Mouse (Mus musculus) yolk sac, embryonic 10.5 days (tissue): ENCODE measurements around the gene Klhl25.
A peak's percentile ranks its signal among the peaks of the same experiment; 100 is the strongest.
"Not testable (repeated sequence)": the region's sequence is repeated elsewhere in the genome, so short reads cannot be mapped to it uniquely, and the experiment has no call there.

Experiments used
- DNase-seq: peaks from one replicate; pipeline ENCODE4 v3.0.0-alpha.2; 2017; ENCODE audit warnings: low spot score

The Klhl25 gene

DNA sequence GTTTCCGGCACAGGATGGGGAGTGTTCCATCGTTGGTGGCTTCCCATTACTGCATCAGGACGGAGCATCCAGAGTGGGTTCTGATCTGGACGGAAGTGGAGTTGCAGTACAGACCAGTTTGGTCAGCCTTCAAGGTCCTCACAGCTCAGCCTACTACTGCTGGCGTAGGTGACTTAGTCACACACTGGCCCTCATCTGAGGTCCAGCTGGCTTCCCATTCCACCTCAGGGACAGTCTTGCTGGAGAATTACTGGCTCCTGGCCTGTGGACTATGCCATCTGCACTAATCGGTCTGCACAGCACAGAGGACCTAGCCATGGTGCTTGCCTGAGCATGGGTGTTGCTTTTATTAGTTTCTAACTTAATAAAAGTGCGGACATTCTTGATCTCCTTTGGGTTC, 25.6 kb downstream of the Klhl25 start:
- no peak for DNase-seq

- not testable (repeated sequence) for DNase-seq
Measured at GRCm38 (mm10) chr7:75879436-75879835, 31.3 kb downstream of the Klhl25 start.

DNA sequence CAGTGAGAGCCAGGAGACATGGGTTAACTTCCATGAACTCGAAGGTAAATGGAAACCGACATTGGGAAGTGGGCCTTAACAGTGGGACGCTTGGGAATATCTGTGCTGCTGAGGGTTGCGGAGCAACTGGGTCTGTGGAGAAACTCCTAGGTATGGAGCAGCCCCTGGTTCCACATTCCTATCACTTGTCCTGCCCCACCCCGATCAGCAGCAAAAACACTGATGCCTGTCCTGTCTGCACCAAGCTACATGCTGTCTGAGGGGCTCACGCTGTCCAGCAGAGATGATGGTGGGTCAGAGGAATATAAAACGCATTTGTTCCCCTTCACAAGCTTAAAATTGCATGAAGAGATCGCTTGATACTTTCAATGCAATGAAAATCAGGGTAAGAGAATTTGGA, 32.1 kb downstream of the Klhl25 start:
- no peak for DNase-seq

DNA sequence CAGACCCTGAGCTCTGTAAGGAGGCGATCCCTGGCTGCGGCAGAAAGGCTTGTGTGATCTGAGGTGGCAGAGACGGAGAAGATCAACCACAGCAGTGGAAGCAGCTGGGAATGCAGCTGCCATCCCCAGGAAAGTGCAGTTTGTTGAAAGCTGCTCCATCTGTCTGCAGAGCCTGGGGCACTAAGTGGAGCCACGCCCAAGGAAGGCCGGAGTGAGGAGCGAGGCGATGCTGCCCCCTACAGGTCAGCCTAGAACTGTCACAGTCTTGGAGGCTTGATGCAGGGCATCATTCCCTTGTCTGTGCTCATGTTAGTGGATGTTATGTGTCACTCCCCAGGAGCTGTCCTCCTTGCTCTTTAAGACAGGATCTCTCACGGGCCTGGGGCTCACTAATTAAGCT, 32.5 kb downstream of the Klhl25 start:
- DNase-seq: peak; percentile 65

GRCm38 (mm10) chr7:75881376-75881775, 33.3 kb downstream of the Klhl25 start:
- DNase-seq: no peak

GRCm38 (mm10) chr7:75881791-75882190, 33.7 kb downstream of the Klhl25 start:
- no peak for DNase-seq

GRCm38 (mm10) chr7:75891466-75891865, 43.4 kb downstream of the Klhl25 start:
- DNase-seq: no peak

DNA sequence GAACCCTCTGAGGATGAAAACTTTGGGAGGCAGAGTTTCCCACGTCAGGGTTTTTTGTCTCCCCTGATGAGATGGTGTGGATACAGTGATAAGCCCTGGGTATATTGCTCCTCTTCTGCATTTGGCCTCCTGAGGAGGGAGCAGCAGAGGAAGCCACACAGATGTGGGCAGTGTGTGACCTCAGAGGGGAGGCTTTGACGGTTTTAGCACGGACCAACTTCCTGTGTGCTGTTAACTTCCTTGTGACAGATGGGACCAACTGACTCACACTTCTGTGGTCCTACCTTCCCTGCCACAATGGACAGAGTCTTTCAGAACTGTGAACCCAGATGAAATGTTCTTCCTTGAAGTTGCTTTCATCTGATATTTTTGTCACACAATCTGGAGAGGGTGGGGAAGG, 44.6 kb downstream of the Klhl25 start:
- DNase-seq: no peak

- no peak for DNase-seq
Measured at GRCm38 (mm10) chr7:75893709-75894108, 45.6 kb downstream of the Klhl25 start.

- DNase-seq: no peak
Measured at GRCm38 (mm10) chr7:75897041-75897440, 48.9 kb downstream of the Klhl25 start.

DNA sequence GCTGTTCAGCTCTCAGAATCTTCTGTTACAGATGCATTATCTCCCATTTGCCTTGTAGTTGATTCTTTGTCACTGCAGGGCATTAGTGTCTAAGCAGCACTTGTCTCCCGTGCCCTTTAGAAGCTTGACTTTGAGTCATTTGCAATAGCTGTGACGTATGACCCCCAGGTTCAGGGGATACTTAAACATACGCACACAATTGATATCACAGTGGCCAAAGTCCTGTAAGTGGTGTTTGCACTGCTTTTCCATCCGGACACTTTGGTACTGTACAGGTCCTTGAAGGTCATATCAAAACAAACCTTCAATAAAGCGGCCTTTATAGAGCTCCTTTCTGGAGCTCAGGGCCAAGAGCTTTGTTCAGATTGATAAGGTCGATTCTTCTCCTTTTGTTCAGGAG, 51.0 kb downstream of the Klhl25 start:
- DNase-seq: no peak

- no peak for DNase-seq
Measured at GRCm38 (mm10) chr7:75899517-75899916, 51.4 kb downstream of the Klhl25 start.

DNA sequence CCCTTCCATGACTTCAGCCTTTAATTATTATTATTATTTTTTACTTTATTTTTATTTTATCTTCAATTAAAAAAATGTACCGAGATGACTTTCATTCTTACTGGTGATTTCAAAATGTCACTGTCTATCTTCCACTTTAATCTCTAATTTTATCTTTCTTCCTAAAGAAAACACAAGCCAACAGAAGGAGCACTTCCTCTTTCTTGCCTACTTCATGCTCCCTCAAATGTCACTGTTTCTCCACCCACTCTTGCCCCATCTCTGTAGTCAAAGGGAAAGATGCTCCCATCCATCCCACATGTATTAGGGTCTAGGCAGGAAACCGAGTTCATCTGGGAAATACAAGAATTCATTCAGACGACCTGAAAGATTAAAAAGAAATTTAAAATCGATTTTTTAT, 51.8 kb downstream of the Klhl25 start:
- DNase-seq: no peak

GRCm38 (mm10) chr7:75905145-75905544, 57.0 kb downstream of the Klhl25 start:
- DNase-seq: no peak

DNA sequence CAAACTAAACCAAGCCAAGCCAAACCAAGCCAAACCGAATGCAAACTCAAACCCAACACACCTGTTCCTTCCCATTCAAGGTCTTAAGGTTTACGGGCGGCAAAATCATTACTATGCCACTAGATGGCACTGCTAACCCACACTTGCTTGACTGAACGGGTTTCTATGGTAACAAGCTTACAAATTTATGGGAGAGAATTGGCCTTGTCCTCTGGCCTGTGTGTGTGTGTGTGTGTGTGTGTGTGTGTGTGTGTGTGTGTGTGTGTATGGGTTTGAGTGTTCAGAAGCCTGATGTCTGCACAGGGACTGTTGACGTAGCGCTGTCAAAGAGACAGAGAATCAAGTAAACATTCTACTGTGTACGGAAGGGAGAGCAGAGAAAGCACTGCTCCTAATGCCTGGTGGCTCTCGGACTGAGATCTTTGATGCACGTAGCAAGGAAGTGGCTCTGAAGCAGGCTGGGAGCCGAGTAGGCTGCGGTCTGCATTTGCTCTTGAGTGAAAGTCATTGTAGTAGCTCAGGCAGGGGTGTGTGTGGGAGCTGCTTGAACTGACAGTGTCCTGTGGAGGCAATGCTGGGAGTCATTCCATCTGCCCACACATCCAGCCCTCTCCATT, 62.0 kb downstream of the Klhl25 start:
- DNase-seq: peak; percentile 59

DNA sequence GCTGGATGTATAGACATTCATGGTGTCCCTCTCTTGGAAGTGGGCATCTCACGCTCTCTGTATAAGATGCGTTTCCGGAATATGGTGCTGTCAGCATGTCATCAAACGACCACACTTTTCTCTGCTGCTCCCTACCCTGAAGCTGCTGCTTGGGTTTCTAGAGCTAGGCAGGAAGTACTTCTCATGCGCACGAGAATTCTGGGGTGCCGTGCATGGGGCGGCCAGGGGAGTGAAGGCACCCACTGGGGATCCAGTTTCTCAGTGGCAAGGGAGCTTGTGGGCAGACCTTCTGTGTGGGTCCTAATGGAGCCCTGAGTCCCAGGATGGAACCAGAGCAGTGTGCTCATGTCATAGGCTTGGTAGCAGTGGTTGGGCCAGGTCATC, 62.5 kb downstream of the Klhl25 start:
- no peak for DNase-seq

GRCm38 (mm10) chr7:75913952-75914351, 65.8 kb downstream of the Klhl25 start:
- DNase-seq: peak; percentile 58

- not testable (repeated sequence) for DNase-seq
Measured at GRCm38 (mm10) chr7:75915550-75915949, 67.4 kb downstream of the Klhl25 start.

DNA sequence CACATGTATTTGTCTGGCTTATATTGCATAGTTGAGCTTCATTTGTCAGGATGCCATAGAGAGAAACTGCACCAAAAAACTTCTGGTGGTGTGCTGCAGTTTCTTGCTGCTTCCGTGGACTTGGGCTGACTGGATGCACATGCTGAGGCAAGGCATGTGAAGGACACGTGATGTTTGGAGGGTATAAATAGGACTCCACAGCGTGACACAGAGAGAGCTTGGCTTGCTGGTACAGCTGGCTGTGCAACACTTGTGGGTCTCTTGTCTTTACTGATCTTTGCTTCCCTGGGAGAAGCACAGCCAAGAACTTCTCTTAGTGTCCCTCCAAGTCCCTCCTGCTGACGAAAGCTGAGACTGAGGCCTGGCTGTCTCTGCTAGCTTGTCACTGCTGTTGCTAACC, 69.6 kb downstream of the Klhl25 start:
- no peak for DNase-seq

DNA sequence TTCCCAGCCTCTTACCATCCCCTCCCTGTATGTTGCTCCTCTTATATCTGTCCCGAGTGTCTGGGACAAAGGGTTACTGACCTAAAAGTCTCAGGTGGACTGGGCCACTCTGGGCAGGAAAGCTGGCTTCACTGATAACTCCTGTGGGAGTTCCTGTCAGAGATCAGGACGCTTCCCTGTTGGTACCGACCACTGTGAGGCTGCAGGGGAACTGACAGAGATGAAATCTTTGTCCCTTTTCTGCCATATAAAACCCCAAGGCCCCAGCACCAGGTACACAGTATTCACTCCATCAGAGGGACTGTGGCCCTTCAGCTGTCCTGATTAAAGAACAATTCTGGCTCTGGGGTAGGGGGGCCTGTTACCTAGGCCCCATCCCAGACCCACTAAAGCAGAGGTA, 71.6 kb downstream of the Klhl25 start:
- not testable (repeated sequence) for DNase-seq
